Mouse (Mus musculus) erythroblast, embryonic 14.5 days (primary cell): Measurements from ENCODE around the gene Dab1.

ENCODE experiments used
- GATA1 ChIP-seq: IDR thresholded peaks from 2 replicates; pipeline ENCODE4 v1.6.1; 2012; ENCODE audit warnings: low read length, inconsistent platforms, mixed read lengths
- TAL1 ChIP-seq: IDR thresholded peaks from 3 replicates; pipeline ENCODE4 v1.6.1; 2012; ENCODE audit warnings: low read length, inconsistent platforms, mixed read lengths

- no peak for TF ChIP-seq TAL1
- no peak for TF ChIP-seq GATA1
Measured at GRCm38 (mm10) chr4:103619946-103620371, 800 bp downstream of the Dab1 start.
